Mouse (Mus musculus): ENCODE measurements around the gene Plgrkt. TPM values are rescaled to one million over a fixed set of nuclear protein-coding genes. Genes with fewer than 3 reads are reported as not detected.

The Plgrkt gene
- polyA plus RNA-seq (2012; rRNA removed): 25.4 and 38.4 TPM in 2 replicates

DNA sequence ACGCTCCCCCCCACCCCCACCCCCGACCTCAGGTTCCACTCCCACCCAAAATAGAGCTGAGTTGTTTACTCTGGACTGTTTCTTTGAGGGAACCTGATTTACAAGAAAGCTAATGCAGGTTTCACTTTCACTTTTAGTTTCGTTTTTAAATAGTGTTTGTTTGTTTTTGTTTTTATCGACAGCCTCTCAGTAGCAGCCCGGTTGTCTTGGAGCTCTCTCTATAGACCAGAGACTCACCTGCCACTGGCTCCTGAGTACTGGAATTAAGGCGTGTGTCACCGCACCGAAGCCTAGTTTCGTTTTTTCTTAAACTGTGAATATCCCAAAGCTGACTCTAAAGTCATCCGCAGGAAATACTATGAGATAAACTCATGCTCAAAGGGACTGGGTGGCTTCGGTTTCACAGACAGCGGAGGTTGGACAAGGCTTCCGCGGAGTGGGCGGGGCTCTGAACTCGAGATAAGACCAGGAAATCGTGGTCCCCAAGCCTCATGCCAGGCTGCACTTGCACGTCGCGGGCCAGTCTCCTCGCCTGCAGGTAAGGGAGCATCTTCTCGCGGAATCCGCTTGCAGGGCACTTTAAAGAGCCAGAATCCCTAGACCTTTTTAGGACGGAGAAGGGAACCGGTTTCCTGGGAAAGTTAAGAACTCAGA lies at the start of gene Plgrkt, which contains the start of gene Cd274:
Plgrkt (minus strand) TSS at position 422 of the 654 bp plus-strand sequence.
Cd274 (plus strand) TSS at position 487 of the 654 bp plus-strand sequence.

DNA sequence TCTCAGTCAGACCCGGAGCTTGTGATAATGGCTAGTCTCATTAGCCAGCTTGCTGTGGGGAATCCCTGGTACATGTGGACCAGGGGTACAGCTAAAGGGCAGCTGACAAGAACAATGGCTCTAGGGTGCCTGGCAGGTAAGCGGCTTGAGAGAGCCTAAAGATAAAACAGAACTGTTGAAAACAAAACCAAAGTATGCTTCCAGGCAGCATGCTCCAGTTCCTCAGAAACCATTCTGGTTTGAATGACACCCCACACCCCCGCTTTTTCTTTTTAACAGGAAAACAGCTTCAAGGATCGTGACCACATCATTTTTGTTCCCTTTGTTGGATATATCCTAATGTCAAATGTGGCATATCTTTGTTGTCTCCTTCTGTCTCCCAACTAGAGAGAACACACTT lies 43.4 kb upstream of the Plgrkt start, which contains the start of gene Pdcd1lg2:
Pdcd1lg2 (plus strand) TSS at position 301 of the 400 bp plus-strand sequence.

DNA sequence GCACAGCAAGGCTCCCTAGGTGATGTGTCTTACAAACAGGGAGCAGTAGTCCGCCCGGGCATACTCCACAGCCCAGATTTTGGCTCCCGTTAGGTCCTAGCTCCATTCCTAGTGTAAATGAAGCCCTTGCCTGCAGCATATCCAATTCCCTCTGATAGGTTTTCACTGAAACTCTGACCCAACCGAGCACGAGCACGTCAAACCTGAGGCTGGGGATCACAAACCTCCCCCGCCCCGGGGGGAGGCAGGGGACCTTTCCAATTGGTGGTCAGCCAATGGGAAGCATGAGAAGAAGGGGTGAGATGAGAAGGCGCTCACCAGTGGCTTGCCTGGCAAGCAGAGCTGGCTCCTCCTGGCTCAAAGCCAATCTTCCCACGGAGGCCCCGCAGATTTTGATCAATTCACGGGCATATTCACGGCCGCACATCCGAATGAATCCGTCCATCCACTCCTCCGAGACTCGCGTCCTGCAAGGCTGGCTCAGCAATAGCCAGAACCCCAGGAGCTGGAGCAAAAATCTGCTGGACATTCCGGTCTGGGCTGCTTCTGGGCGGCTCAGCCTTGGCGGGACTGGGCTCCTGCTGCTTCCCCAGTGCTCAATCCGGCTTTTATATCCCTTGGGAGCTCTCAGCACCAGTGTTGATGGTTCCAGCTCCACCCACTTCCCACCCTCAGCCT lies 33.0 kb downstream of the Plgrkt start, which contains the start of gene Rln1:
Rln1 (minus strand) TSS at position 603 of the 678 bp plus-strand sequence.

DNA sequence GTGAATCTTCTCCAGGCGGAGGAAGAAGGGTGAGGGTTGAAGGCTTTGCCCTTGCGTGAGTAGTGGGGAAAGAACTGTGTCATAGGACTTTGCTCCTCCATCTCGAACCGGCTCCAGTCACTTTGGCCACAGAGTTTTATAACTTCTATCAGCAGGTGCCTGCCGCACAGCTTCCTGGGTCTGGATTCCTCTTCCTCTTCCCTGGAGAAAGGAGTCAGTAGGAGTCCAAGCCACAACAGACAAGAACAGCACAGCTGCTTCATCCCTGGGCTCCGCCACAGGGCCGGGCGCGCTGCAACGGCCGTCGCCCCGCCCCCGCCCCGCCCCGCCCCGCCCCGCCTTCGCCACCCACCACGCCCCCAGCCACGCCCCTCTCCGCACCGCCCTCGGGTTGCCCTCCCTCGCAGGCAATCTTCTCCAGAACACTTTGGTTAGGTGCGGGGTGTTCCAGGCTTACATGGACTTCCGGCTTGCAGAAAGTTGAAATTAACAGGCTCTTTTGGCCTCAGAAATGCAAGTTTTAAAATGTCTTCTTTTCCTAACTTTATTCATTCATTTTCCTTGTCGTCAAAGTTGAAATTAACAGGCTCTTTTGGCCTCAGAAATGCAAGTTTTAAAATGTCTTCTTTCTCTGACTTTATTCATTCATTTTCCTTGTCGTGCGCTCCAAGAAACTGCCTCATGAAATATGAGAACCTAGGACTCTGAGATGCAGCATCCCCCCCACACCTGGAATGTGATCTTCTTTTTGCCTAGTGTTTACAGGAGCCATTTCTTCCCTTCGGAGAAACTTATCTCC lies 41.9 kb downstream of the Plgrkt start, which contains the start of gene Insl6:
Insl6 (minus strand) TSS at position 304 of the 799 bp plus-strand sequence.

Other genes with a start within 250 kb of the Plgrkt start
- gene Jak2, start 115.6 kb downstream of the Plgrkt start, polyA plus RNA-seq (2012; rRNA removed): 15.1 and 17.9 TPM in 2 replicates
- gene Insl6, start 42.0 kb downstream of the Plgrkt start, polyA plus RNA-seq (2012; rRNA removed): 3.3 and 4.0 TPM in 2 replicates
- 0.43 and 0.54 TPM in 2 replicates for gene Rln1, start 32.7 kb downstream of the Plgrkt start, polyA plus RNA-seq (2012; rRNA removed)
- 0.60 and 0.86 TPM in 2 replicates for gene Cd274, start 65 bp upstream of the Plgrkt start, polyA plus RNA-seq (2012; rRNA removed)
- gene Pdcd1lg2, start 43.5 kb upstream of the Plgrkt start, polyA plus RNA-seq (2012; rRNA removed): not detected in 2 replicates
- gene Ric1, start 154.9 kb upstream of the Plgrkt start, polyA plus RNA-seq (2012; rRNA removed): 19.6 and 30.5 TPM in 2 replicates